Mouse (Mus musculus) hindbrain, embryonic 13.5 days (tissue): Measurements from ENCODE around the gene Hist1h2bc. TPM values are rescaled to one million over a fixed set of nuclear protein-coding genes. Genes with fewer than 3 reads are reported as not detected.

Source experiments
- ATAC-seq: fragments of 200-750 bp; cut with Nextera tagmentation; 2 replicates; pipeline ENCODE4 v1.8.0; 2017; ENCODE audit warnings: moderate TSS enrichment; ENCODE audit not compliant: low FRiP score
- H3K27ac ChIP-seq: fragments of 300-500 bp; sonication (generic); 2 replicates; pipeline ENCODE4 v1.5.1; 2015; ENCODE audit warnings: inconsistent platforms, mild to moderate bottlenecking, moderate library complexity
- H3K27me3 ChIP-seq: fragments of 300-500 bp; sonication (generic); 2 replicates; pipeline ENCODE4 v1.6.1; 2015; ENCODE audit warnings: mild to moderate bottlenecking, inconsistent platforms
- H3K36me3 ChIP-seq: fragments of 300-500 bp; sonication (generic); 2 replicates; pipeline ENCODE4 v1.6.1; 2015; ENCODE audit warnings: mild to moderate bottlenecking, inconsistent platforms
- H3K4me1 ChIP-seq: fragments of 300-500 bp; sonication (generic); replicated peaks from 2 replicates; pipeline ENCODE4 v1.6.1; 2015; ENCODE audit warnings: inconsistent platforms
- H3K4me2 ChIP-seq: fragments of 300-500 bp; sonication (generic); 2 replicates; pipeline ENCODE4 v1.6.1; 2015; ENCODE audit warnings: inconsistent platforms, mild to moderate bottlenecking, moderate library complexity
- H3K4me3 ChIP-seq: fragments of 300-500 bp; sonication (generic); 2 replicates; pipeline ENCODE4 v1.5.1; 2015; ENCODE audit warnings: mild to moderate bottlenecking, inconsistent platforms
- H3K9ac ChIP-seq: fragments of 300-500 bp; sonication (generic); 2 replicates; pipeline ENCODE4 v1.6.1; 2015; ENCODE audit warnings: mild to moderate bottlenecking, inconsistent platforms
- H3K9me3 ChIP-seq: fragments of 300-500 bp; sonication (generic); 2 replicates; pipeline ENCODE4 v1.6.1; 2016; ENCODE audit warnings: inconsistent platforms
- WGBS: fragments of 180-500 bp; shearing (Covaris S2); methylation state at CpG from one replicate; pipeline ENCODE4 v1.1.7; 2015; 5-methylcytosine and 5-hydroxymethylcytosine counted together
- microRNA-seq: library from miRNA; unstranded; fragments of <30 nt; microRNA quantifications from one replicate; pipeline ENCODE4, GENCODE M21; 2016
- polyA plus RNA-seq: library from polyadenylated mRNA; unstranded; fragments of >200 nt; fragmentation: Nextera tagmentation; extraction: Ambion mirVana; gene quantifications from 2 replicates; pipeline ENCODE4 v1.2.1, GENCODE M21; 2015

The Hist1h2bc gene
- polyA plus RNA-seq, 1 experiment from 2014 or later = 23.1 TPM

DNA sequence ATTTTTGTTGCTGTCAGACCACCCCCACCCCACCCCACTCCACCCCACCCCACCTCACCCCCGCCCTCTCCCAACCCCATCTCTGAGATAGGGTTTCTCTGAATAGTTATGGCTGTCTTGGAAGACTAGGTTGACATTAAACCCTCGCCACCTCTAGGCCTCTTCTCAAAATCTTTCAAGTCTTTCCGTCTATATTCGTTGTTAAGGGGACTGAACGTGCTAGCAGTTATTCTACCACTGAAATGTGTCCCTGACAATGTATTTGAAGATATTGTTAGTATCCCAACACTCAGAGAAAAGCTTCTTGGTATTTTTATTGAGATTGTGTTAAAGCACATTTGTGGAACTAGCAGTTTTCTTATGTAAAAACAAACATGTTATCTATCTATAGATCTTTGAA, 56.9 kb downstream of the Hist1h2bc start:
- 72% methylated on average over 5 of the region's 5 CpGs for WGBS
- peak overlapping the region; percentile 94; the same call in 1 of the 2 replicates for H3K4me2 ChIP-seq
- H3K36me3 ChIP-seq = no peaks in the 10 kb centered on the region
- H3K9ac ChIP-seq = no peak overlapping the region
- peaks cover 23% of the 10 kb centered on the region for H3K4me1 ChIP-seq
- H3K27ac ChIP-seq = no peak overlapping the region
- no peaks in the 10 kb centered on the region for H3K9me3 ChIP-seq
- no peak for ATAC-seq
- no peak overlapping the region for H3K4me3 ChIP-seq
- no peaks in the 10 kb centered on the region for H3K27me3 ChIP-seq

DNA sequence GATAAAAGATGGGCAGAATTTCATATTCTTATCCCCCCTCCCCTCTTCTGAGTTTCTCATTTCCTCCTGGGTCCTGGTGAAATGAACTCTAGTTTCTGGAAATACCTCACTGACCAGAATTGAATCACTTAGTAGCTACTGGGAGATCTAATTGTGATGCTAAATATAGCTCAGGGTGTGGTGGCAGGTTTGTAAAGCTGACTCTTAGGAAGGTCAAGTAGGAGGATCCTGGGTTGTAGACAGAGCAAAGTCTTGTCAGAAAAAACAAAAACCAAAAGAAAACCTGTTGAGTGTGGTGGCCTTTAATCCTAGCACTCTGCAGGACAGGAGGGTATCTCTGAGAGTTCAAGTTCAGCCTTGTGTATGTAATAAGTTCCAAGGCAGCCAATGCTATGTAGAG, 58.0 kb downstream of the Hist1h2bc start:
- H3K4me1 ChIP-seq = peaks cover 25% of the 10 kb centered on the region
- ATAC-seq = no peak
- H3K9me3 ChIP-seq = no peaks in the 10 kb centered on the region
- H3K36me3 ChIP-seq = no peaks in the 10 kb centered on the region
- no peak overlapping the region for H3K27ac ChIP-seq
- no peak overlapping the region for H3K4me2 ChIP-seq
- no peak overlapping the region for H3K4me3 ChIP-seq
- H3K27me3 ChIP-seq = no peaks in the 10 kb centered on the region
- H3K9ac ChIP-seq = no peak overlapping the region

Small RNA genes lying within 50 kb of the gene (microRNA-seq; reads per million reads assigned to microRNA genes)
- not detected for gene Gm44350

Other genes with a start within 250 kb of the Hist1h2bc start
- 0.06 TPM in 1 of 2 replicates, not detected in the other for gene Btn1a1, start 218.3 kb upstream of the Hist1h2bc start, polyA plus RNA-seq
- 0.12 TPM in 1 of 2 replicates, not detected in the other for gene Btn2a2, start 195.3 kb upstream of the Hist1h2bc start, polyA plus RNA-seq
- gene Hist1h4h, start 153.1 kb upstream of the Hist1h2bc start, polyA plus RNA-seq = 4.2 and 5.7 TPM in 2 replicates
- 2.4 TPM in 1 of 2 replicates, not detected in the other for gene Hist1h2af, start 150.3 kb upstream of the Hist1h2bc start, polyA plus RNA-seq
- gene Hist1h3g, start 148.8 kb upstream of the Hist1h2bc start, polyA plus RNA-seq = 1.8 and 3.0 TPM in 2 replicates
- gene Hist1h2bh, start 140.8 kb upstream of the Hist1h2bc start, polyA plus RNA-seq = 0.29 TPM in 1 of 2 replicates, not detected in the other
- 0.38 TPM in 1 of 2 replicates, not detected in the other for gene Hist1h3f, start 140.1 kb upstream of the Hist1h2bc start, polyA plus RNA-seq
- 0.83 TPM in 1 of 2 replicates, not detected in the other for gene Hist1h4f, start 132.6 kb upstream of the Hist1h2bc start, polyA plus RNA-seq
- gene Hist1h1d, start 130.9 kb upstream of the Hist1h2bc start, polyA plus RNA-seq = 0.10 and 0.16 TPM in 2 replicates
- 2.1 and 2.8 TPM in 2 replicates for gene Hist1h3e, start 121.8 kb upstream of the Hist1h2bc start, polyA plus RNA-seq
- 26.4 and 29.3 TPM in 2 replicates for gene Hist1h2ae, start 113.0 kb upstream of the Hist1h2bc start, polyA plus RNA-seq
- 2.8 TPM in 2 replicates for gene Hist1h2bg, start 112.8 kb upstream of the Hist1h2bc start, polyA plus RNA-seq
- gene Hist1h2bf, start 110.0 kb upstream of the Hist1h2bc start, polyA plus RNA-seq = 1.2 and 3.0 TPM in 2 replicates
- 0.61 and 2.7 TPM in 2 replicates for gene Hist1h2ad, start 109.8 kb upstream of the Hist1h2bc start, polyA plus RNA-seq
- gene Hist1h3d, start 108.4 kb upstream of the Hist1h2bc start, polyA plus RNA-seq = 1.6 and 2.7 TPM in 2 replicates
- gene Hist1h4d, start 102.6 kb upstream of the Hist1h2bc start, polyA plus RNA-seq = 50.0 and 52.6 TPM in 2 replicates
- 1.2 and 1.6 TPM in 2 replicates for gene Hist1h2be, start 63.1 kb upstream of the Hist1h2bc start, polyA plus RNA-seq
- 7.9 and 8.8 TPM in 2 replicates for gene Hist1h1e, start 61.6 kb upstream of the Hist1h2bc start, polyA plus RNA-seq
- gene Hist1h2ac, start 251 bp upstream of the Hist1h2bc start, polyA plus RNA-seq = 0.38 and 0.54 TPM in 2 replicates
- gene Hist1h1t, start 11.6 kb downstream of the Hist1h2bc start, polyA plus RNA-seq = not detected in 2 replicates
- gene Hist1h4c, start 14.3 kb downstream of the Hist1h2bc start, polyA plus RNA-seq = 3.9 and 4.4 TPM in 2 replicates
- 5.4 and 5.6 TPM in 2 replicates for gene Hfe, start 26.7 kb downstream of the Hist1h2bc start, polyA plus RNA-seq
- gene Hist1h1c, start 54.6 kb downstream of the Hist1h2bc start, polyA plus RNA-seq = 8.8 and 9.7 TPM in 2 replicates
- 1.3 and 1.9 TPM in 2 replicates for gene Hist1h3c, start 61.4 kb downstream of the Hist1h2bc start, polyA plus RNA-seq
- 0.86 and 1.7 TPM in 2 replicates for gene Hist1h2bb, start 62.5 kb downstream of the Hist1h2bc start, polyA plus RNA-seq
- gene Hist1h2ab, start 66.9 kb downstream of the Hist1h2bc start, polyA plus RNA-seq = 10.5 and 12.7 TPM in 2 replicates
- 4.2 and 4.4 TPM in 2 replicates for gene Hist1h3b, start 68.1 kb downstream of the Hist1h2bc start, polyA plus RNA-seq
- 1.4 TPM in 1 of 2 replicates, not detected in the other for gene Hist1h4b, start 72.8 kb downstream of the Hist1h2bc start, polyA plus RNA-seq
- gene Hist1h4a, start 77.0 kb downstream of the Hist1h2bc start, polyA plus RNA-seq = not detected in 2 replicates
- 1.9 and 2.5 TPM in 2 replicates for gene Hist1h3a, start 78.2 kb downstream of the Hist1h2bc start, polyA plus RNA-seq
- gene Hist1h1a, start 79.5 kb downstream of the Hist1h2bc start, polyA plus RNA-seq = 0.56 and 1.2 TPM in 2 replicates
- gene Trim38, start 85.7 kb downstream of the Hist1h2bc start, polyA plus RNA-seq = not detected in 2 replicates
- not detected in 2 replicates for gene Slc17a2, start 122.8 kb downstream of the Hist1h2bc start, polyA plus RNA-seq
- not detected in 2 replicates for gene Slc17a3, start 155.2 kb downstream of the Hist1h2bc start, polyA plus RNA-seq
- gene Slc17a1, start 183.6 kb downstream of the Hist1h2bc start, polyA plus RNA-seq = not detected in 2 replicates
- 0.09 TPM in 1 of 2 replicates, not detected in the other for gene Slc17a4, start 230.8 kb downstream of the Hist1h2bc start, polyA plus RNA-seq
- gene Hist1h2ba, start 250.0 kb downstream of the Hist1h2bc start, polyA plus RNA-seq = not detected in 2 replicates